Mouse (Mus musculus) neural tube, embryonic 10.5 days (tissue): ENCODE data around the gene Cxcr3.

ENCODE experiments used
- DNase-seq: peaks from one replicate; pipeline ENCODE4 v3.0.0-alpha.2; 2017; ENCODE audit warnings: low spot score; ENCODE audit errors: extremely low spot score

Cxcr3 gene

DNA sequence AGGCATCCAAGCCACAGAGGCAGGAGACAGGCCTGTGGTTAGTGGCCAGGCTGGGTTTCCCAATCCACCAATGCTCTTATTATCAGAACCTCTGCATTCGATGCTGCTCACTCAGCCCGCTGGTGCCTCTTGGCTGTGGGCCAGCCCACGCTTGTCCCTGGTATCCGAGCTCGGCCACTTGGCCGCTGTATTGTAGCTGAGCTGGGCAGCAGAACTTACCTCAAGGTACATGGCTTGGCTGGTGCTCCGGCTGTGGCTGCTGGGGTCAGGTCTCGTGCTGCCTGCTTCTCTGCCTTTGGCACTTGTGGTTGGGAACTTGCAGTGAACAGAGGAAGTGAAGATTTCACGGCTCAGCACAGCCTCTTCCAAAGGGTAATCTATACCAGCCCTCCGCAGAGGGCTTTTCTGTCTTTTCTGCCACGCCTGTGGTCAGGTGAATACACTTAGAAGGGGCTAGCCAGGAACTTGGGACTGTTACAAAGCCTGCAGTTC lies at the start of gene Cxcr3:
Gene Cxcr3, minus strand, starts transcription at position 442 of the 492 bp plus-strand sequence.
- DNase-seq = no peak

DNA sequence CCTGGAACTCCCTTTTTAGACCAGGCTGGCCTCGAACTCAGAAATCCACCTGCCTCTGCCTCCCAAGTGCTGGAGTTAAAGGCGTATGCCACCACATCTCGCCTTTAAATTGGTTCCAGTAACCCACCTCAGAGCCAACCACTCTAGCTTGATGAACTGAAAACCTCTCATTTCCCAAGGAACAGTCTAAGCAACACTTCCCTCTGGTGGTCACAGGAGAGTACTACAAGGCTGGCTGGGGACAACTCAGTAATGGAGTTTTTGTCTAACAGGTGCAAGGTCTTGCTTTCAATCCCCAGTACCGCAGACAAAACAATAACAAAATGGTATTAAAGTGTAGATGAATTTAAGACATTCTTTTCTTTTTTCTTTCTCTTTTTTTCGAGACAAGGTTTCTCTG lies 38.0 kb upstream of the Cxcr3 start:
- DNase-seq = peak; percentile 48

DNA sequence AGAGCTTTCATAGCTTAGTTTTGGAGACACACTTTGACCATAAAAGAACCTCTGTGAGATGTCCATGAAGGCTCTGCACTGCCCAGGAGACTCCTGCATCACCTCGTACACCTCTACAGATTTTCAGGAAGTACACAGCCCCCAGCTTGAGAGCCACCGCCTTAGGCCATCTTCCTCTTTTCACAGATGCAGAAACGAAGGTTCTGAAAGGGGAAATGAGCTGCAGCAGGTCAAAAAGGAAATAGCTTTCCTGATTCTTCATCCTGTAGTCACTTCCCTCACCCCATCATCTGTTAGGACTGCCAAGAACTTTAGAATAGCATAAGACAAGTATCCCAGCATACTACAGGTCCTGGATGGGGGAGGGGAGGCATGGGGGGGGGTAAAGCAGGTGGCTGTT lies 36.2 kb upstream of the Cxcr3 start:
- no peak for DNase-seq

DNA sequence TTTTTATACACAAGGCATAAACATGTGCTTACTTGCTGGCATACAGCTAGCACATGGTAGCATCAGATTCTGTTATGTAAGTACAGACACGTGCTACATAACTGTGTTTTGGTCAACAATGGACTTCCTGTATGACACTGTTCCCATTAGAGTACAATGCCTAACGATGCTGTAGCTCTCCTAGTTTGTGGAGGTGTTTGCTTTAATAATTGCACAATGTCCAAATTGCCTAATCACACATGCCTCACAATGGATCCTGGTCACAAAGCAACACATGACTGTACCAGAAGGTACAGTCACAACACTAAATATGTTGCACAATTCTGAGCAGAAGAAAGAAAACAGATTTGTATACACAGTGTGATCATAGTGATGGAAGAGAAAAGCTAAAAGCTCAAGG lies 35.4 kb upstream of the Cxcr3 start:
- DNase-seq = no peak

DNA sequence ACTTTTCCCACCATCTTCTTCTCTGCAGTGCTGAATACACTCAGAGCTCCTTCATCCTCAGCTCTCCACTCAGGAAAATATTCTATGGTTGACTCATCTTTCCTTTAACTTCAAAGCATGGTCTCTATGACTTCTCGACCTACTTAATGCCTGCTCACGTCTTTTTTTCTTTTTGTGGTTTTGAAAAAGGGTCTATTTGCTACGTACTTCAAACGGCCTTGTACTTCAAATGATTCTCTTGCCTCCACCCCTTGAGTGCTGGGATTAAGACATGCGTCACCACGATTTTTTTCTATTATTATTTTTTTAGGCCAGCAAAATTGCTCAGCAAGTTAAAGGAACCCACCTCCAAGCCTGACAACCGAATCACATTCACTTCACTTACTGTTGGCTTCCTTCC lies 33.2 kb upstream of the Cxcr3 start:
- DNase-seq = no peak

DNA sequence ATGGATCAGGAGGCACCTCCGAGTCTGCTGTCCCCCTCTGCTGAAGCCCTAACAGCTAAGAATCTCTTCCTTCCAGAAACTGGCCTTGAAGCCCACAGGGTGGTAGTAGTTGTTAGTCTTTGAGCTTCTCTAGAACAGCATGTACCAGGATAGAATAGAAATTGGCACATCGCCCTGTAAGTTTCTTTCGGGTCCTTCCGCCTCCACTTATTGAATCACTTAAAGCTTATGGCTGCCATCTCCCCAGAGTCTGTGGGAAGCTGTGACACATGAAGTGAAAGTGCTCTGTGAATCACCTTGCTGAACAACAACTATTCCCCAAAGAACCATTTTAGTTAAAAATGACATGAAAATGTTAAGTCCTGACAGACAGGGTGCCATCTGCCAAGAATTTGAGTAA lies 31.0 kb upstream of the Cxcr3 start:
- no peak for DNase-seq

DNA sequence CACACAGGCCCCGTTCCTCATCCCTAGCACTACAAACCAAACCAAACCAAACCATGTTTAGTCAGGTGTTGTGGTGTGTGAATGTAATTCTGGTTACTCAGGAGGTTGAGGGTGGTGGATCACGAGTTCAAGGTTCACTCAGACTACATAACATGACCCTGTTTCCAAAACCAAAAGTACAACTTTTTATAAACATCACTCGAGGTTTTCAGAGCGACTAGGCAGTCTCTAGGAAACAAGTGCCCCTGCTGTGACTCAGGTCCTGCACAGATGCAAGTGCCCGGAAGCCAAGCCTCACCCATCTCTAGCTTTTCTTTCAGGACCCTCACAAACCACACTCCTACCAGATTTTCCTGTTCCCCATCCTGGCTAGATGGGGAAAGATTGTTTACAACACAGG lies 30.6 kb upstream of the Cxcr3 start:
- no peak for DNase-seq

DNA sequence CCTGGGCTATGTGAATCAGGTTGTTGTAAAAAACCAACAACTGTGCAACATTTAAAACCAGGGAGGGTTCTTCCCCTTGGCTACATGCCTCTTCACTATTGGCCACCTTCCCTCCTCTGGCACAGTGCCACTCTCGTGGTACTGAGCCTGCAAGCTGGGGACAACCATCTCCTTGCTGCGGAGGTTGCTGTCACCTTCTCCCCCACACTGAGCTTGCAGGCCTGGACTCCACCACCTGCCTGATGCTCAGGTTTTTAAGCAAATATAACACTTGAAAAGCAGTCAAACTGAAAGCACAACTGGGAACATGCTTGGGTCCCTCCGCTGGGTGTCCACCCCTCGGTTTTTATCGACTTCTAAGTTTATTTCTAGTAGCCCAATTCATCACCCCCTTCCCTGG lies 20.4 kb upstream of the Cxcr3 start:
- no peak for DNase-seq

DNA sequence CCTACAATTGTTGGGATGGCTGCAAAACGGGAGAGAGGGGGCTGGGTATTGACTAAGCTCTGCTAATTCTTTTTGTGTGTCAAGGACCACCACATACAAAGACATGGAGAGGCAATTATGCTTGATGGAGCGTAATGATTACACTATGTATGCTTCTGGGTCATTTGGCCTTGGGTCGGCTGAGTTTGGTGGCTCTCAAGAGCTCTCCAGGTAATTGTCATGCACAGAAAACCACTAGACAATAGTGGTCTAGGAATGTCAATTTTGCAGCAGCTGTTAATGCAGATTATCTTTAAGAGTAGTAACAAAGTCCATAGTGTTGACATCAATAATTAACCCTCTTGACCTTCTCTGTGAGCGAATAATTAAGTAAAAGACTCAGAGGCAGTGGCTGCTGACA lies 16.1 kb upstream of the Cxcr3 start:
- no peak for DNase-seq

DNA sequence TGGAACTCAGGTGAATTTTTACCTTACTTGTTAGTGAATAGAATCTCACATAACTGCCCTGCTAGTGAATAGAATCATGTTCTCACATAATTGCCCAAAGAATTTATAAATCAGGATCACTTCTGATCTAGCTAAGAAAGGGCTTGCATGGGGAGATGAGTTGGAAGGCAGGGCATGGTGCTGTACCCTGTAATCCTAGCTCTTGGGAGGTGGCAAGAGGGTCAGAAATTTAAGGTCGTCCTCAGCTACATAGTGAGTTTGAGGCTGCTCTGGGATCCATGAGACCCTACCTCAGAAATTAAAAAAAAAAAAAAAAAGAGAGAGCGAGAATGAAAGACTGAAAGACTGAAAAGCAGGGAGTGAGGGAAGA lies 7.0 kb upstream of the Cxcr3 start:
- DNase-seq = no peak

DNA sequence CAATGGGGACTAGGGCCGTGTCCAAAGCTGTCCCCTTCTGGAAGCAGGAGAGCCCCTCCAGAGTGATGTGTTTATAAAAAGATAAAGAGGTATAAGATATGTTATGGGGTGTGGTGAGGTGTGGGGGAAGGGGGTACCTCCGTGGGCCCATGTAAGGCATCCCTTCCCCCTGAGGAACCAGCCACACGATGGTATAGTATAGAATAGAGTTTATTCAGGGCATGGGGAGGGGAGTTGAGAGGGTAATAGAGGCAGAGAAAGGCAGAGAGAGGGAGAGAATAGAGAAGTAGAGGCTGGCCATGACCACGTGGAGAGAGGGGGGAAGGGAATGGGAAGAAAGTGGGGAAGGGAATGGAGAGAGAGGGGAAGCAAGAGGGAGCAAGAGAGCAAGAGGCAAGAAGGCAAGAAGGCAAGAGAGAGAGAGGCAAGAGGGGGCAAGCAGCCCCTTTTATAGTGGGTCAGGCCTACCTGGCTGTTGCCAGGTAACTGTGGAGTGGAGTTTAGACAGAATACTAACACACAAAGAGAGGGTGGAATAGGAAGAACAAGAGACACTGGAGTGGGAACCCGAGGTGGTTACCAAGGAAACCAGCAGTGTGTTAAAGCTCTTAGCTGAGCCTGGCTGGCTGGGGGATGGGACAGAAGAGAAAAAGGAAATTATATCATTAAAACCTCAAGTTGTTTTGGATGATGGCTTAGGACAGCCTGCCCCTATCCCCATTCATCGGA lies 6.4 kb upstream of the Cxcr3 start:
- DNase-seq = no peak

DNA sequence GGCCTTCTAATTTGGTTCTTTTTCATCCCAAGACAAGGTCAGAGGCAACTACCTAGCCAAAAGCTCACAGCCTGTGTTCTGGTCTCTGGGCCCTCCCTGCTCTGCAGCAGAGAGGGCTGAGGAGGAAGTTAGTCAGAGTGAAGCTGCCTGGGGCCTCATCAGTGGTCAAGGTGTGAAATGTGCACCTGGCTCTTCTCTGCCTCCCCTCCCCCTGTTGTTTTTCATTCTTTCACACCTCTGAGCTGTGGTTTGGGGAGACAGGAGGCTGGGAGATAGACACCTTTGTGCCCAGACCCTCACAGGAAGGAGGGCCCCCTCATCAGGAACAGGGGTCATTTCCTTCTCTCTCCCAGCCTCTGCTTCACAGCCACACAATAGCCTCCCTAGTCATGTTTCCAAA lies 3.1 kb upstream of the Cxcr3 start:
- no peak for DNase-seq

DNA sequence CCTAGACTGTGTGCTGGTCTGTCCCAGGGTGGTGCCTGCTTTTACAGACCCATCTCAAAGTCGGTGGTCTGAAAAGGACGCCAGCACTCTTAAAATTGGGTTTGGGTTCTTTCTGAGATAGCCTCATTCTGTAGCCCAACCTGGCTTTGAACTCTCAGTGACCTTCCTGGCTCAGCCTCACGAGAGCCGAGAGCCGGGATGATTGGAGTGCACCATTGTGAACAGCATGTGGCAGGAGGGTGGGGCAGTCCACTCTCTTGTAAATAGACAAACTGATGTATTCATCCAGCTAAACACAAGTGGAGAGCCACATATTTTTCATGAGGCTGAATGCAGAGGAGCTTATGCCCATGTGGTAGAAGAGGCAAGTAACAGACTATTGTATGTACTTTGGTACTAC lies 912 bp upstream of the Cxcr3 start:
- no peak for DNase-seq

DNA sequence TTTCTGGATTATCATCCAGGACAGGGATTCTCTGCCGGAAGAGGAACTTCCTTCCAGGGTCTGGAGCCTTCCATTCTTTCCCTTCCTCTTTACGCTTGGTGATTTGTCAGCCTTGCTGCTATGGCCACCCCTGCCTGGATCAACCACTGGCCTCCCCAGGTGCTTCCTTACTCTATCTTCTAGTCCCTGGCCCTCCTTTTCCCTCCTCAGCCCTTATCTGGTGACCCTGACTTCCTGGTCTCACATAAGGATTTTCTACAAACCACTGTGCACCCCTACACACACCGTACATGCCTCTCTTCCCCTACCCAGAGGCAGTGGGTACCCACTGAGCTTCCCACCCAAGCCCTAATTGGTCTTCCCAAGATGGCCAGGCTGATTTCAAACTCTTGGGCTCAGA lies 781 bp downstream of the Cxcr3 start:
- no peak for DNase-seq

DNA sequence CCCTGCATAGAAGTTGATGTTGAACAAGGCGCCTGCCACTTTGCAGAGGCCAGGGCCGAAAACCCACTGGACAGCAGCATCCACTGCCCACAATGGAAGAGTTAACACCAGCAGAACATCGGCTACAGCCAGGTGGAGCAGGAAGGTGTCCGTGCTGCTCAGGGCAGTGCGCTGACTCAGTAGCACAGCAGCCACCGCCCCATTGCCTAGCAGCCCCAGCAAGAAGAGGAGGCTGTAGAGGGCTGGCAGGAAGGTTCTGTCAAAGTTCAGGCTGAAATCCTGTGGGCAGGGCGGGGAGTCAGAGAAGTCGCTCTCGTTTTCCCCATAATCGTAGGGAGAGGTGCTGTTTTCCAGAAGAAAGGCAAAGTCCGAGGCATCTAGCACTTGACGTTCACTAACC lies 1.4 kb downstream of the Cxcr3 start:
- DNase-seq = no peak

DNA sequence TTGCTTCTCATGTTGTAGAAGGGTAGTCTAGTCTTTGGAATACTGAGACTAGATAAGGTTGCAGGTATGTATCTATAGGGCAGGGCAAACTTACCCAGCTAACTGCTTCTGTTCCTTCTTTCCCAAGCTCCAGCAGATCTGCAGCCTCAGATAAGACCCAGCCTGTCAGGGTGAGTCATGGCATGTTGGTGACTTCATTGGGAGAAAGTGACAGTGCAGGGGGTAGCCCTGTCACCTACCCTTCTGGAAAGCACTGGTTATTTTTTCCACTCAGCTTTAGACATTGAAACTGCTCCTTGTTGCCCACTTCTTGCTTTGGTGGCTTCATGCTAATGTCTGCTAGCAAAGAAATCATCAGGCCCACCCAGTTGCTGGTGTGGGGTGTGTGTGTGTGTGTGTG lies 4.1 kb downstream of the Cxcr3 start:
- no peak for DNase-seq

DNA sequence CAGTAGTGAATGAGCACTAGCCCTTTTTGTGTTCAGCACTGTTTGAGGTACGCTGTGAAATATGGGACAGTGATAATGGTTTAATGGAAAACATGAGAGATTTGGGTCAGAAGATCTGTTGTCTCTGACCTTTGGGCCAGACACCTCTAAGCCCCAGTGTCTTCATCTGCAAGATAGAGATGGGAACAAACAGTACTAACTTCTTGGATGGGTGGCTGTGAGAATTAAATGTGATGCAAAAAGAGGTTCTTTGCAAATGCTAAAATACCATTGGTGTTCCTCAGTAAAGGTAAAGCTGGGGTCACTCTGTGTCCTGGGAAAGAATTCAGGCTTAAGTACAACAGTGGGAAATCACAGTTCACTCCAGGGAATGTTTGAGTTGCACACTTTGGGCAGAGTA lies 13.7 kb downstream of the Cxcr3 start:
- no peak for DNase-seq

DNA sequence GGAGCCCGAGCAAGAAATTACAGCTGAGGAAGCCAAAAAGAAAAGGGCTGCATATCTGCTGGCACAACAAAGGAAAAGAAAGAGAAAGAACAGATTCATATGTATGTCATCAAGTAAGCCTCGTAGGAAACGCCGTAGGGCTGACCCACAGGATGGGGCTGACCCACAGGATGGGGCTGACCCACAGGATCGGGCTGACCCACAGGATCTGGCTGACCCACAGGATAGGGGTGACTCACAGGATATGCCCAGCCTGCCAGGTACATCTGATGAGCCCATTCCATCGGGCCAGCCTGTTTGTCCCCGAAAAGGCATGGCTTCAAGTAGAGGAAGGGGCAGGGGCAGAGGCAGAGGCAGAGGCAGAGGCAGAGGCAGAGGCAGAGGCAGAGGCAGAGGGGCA lies 29.0 kb downstream of the Cxcr3 start:
- no peak for DNase-seq

DNA sequence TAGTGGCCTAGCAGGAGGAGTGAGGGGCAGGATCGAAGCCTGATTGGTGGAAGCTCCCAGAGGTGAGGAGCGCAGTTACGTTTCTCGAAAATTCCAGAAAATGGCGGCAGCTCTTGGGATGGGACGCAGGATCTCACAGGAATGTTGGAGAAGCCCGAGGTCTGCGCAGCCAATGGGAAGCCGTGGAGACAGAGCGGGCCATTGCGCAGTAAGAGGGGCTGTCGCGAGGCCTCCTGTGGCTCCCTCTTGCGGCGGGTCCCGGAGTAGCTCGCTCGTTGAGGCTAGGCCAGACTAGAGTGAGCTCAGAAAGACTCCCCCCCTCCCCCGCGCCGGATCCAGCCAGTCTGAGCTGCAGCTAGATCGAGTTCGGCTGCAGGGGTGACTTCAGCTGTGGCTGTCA lies 35.8 kb downstream of the Cxcr3 start:
- no peak for DNase-seq

DNA sequence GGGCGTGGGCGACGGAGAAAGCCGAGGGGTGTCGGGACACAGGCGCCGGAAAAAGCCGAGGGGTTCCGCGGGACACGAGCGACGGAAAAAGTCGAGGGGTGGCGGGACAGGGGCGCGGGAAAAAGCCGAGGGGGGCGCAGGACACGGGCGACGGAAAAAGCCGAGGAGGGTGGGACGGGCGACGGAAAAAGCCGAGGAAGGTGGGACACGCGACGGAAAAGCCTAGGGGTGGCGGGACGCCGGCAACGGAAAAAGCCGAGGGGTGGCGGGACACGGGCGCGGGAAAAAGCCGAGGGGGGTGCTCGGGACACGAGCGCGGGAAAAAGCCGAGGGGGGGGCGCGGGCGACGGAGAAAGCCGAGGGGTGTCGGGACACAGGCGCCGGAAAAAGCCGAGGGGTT lies 36.5 kb downstream of the Cxcr3 start:
- no peak for DNase-seq

DNA sequence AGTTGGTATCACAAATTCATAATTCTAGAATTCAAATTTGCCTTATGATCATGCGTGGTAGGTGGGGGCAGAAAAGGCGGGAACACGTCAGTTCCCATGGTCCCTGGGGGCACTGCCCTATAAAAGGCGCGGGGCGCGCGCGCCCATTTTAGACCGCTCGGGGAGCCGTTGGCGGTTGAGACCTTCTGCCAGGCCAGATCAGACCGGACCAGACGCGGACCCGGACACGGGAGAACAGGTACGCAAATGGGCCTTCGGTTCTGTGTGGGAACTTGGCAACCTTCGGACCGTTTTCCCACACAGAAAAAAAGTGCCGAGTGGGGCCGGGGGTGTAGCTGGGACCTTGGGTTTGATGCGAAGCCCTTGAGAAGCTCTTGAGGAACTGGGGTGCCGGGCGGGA lies 38.4 kb downstream of the Cxcr3 start:
- no peak for DNase-seq
